Mouse (Mus musculus) thymus, adult 2 months (tissue): ENCODE data around the gene Pigl.

ENCODE experiments used
- CTCF ChIP-seq: fragments of 200-500 bp; IDR thresholded peaks from 2 replicates; pipeline ENCODE4 v1.5.1; 2012; ENCODE audit warnings: mild to moderate bottlenecking, control low read depth, low read length, moderate library complexity, borderline replicate concordance; ENCODE audit not compliant: control insufficient read depth, poor library complexity, insufficient read depth; ENCODE audit errors: extremely low read depth
- POLR2A ChIP-seq: fragments of 200-500 bp; IDR thresholded peaks from 2 replicates; pipeline ENCODE4 v1.6.1; 2012; ENCODE audit warnings: mild to moderate bottlenecking, low read length, control low read depth, moderate library complexity; ENCODE audit not compliant: control insufficient read depth, poor library complexity, insufficient read depth; ENCODE audit errors: extremely low read depth

GRCm38 (mm10) chr11:62522283-62522682, 64.0 kb downstream of the Pigl start:
- no peak for TF ChIP-seq CTCF
- no peak for TF ChIP-seq POLR2A
